Mouse (Mus musculus): ENCODE data around the gene Rilp. TPM values are rescaled to one million over a fixed set of nuclear protein-coding genes. Genes with fewer than 3 reads are reported as not detected.

Gene Rilp
- polyA plus RNA-seq, 2 experiments = 1.6 to 2.0 TPM

DNA sequence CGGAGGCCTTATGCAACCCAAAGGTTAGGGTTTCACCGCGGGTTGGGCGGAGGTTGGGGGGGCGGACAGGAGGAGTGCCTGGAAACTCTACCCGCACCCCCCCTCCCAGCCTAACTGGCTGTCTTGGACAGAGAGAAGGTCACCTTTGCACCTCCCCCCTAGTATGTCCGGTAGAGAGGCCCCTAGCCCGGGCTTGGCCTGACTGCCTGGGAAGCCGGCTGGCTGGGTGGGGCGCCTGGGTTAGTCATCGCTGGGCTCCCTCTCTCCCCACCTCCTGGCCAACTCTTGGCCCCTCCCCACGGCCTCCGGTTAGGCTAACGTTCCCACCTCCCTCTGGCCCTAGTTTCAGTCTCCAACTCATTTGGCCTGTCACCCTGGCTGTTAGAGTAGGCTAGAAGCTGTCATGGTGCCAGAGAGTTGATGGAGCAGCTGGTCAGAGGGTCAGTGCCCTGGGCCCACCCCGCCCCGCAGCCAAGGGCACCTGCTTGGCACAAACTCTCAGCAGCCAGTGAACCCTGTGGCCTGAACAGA is 47.6 kb upstream of the Rilp start:
- H3K36me3 ChIP-seq (replicated peaks; ENCODE audit: control insufficient read depth, insufficient read depth, low read depth) = peaks cover 27% of the 10 kb centered on the region
- peak in 1 of 3 experiments; percentile 69 for DNase-seq (ENCODE audit: low read depth in 3 of 3, low spot score in 3 of 3)
- peak; percentile 47 for ATAC-seq (ENCODE audit: insufficient read depth)
- peak overlapping the region; percentile 99 for H3K27ac ChIP-seq
- peak overlapping the region; percentile 80 for H3K9ac ChIP-seq (replicated peaks)
- no peaks in the 10 kb centered on the region for H3K27me3 ChIP-seq (ENCODE audit: control insufficient read depth, insufficient read depth, low read length)
- no peak for TF ChIP-seq EP300 (IDR thresholded peaks at IDR 0.05; ENCODE audit: low read depth)
- 0 out of 2 replicates have a peak, but pooled peaks have one; percentile 11 for TF ChIP-seq CTCF (IDR thresholded peaks at IDR 0.05; ENCODE audit: low read depth)
- peak overlapping the region; percentile 97 for H3K4me2 ChIP-seq (ENCODE audit: low read depth)
- H3K4me3 ChIP-seq (ENCODE audit: insufficient read depth in 1 of 2, low read depth in 2 of 2, low read length in 2 of 2) = peak overlapping the region; percentile 86 to 92
- no peaks in the 10 kb centered on the region for H3K9me3 ChIP-seq (ENCODE audit: control insufficient read depth, low read length)
- peaks cover 43 to 50% of the 10 kb centered on the region in 2 experiments for H3K4me1 ChIP-seq (replicated peaks; ENCODE audit: control insufficient read depth in 2 of 2, insufficient read depth in 2 of 2, low read length in 1 of 2)
- WGBS (ENCODE audit: insufficient replicate concordance) = 5% methylated on average over 16 of the region's 16 CpGs

GRCm38 (mm10) chr11:75462865-75463336 is 47.0 kb upstream of the Rilp start:
- peak overlapping the region; percentile 99 for H3K27ac ChIP-seq
- no peaks in the 10 kb centered on the region for H3K9me3 ChIP-seq (ENCODE audit: control insufficient read depth, low read length)
- ATAC-seq (ENCODE audit: insufficient read depth) (peak; percentile 58), DNase-seq (ENCODE audit: low read depth in 3 of 3, low spot score in 3 of 3) (peak; percentile 86 to 89 (median 87))
- peak overlapping the region; percentile 97 for H3K4me2 ChIP-seq (ENCODE audit: low read depth)
- WGBS (ENCODE audit: insufficient replicate concordance) = 5% methylated on average over 9 of the region's 9 CpGs
- no peaks in the 10 kb centered on the region for H3K27me3 ChIP-seq (ENCODE audit: control insufficient read depth, insufficient read depth, low read length)
- H3K4me1 ChIP-seq (replicated peaks; ENCODE audit: control insufficient read depth in 2 of 2, insufficient read depth in 2 of 2, low read length in 1 of 2) = peaks cover 44 to 51% of the 10 kb centered on the region in 2 experiments
- peak overlapping the region; percentile 86 to 92 for H3K4me3 ChIP-seq (ENCODE audit: insufficient read depth in 1 of 2, low read depth in 2 of 2, low read length in 2 of 2)
- H3K9ac ChIP-seq (replicated peaks) = peak overlapping the region; percentile 80
- peaks cover 27% of the 10 kb centered on the region for H3K36me3 ChIP-seq (replicated peaks; ENCODE audit: control insufficient read depth, insufficient read depth, low read depth)
- TF ChIP-seq EP300 (IDR thresholded peaks at IDR 0.05; ENCODE audit: low read depth) (peak; percentile 37; the same call in 1 of the 2 replicates), CTCF (IDR thresholded peaks at IDR 0.05; ENCODE audit: low read depth) (no peak)

- Histone ChIP-seq H3K4me2 (ENCODE audit: low read depth) (peak overlapping the region; percentile 97), H3K4me1 (replicated peaks; ENCODE audit: control insufficient read depth in 2 of 2, insufficient read depth in 2 of 2, low read length in 1 of 2) (peaks cover 43 to 50% of the 10 kb centered on the region in 2 experiments), H3K9me3 (ENCODE audit: control insufficient read depth, low read length) (no peaks in the 10 kb centered on the region), H3K27ac (peak overlapping the region; percentile 99), H3K9ac (replicated peaks) (peak overlapping the region; percentile 80), H3K4me3 (ENCODE audit: insufficient read depth in 1 of 2, low read depth in 2 of 2, low read length in 2 of 2) (peak overlapping the region; percentile 86 to 92), H3K27me3 (ENCODE audit: control insufficient read depth, insufficient read depth, low read length) (no peaks in the 10 kb centered on the region), H3K36me3 (replicated peaks; ENCODE audit: control insufficient read depth, insufficient read depth, low read depth) (peaks cover 27% of the 10 kb centered on the region)
- no peak for TF ChIP-seq CTCF (IDR thresholded peaks at IDR 0.05; ENCODE audit: low read depth)
- TF ChIP-seq EP300 (IDR thresholded peaks at IDR 0.05; ENCODE audit: low read depth) = no peak
- ATAC-seq (ENCODE audit: insufficient read depth) = no peak
- DNase-seq (ENCODE audit: low read depth in 3 of 3, low spot score in 3 of 3) = no peak
- 74% methylated on average over 4 of the region's 4 CpGs for WGBS (ENCODE audit: insufficient replicate concordance)
Measured at GRCm38 (mm10) chr11:75463624-75464023, 46.3 kb upstream of the Rilp start.

GRCm38 (mm10) chr11:75464417-75464816 is 45.5 kb upstream of the Rilp start:
- H3K9me3 ChIP-seq (ENCODE audit: control insufficient read depth, low read length) = no peaks in the 10 kb centered on the region
- H3K4me1 ChIP-seq (replicated peaks; ENCODE audit: control insufficient read depth in 2 of 2, insufficient read depth in 2 of 2, low read length in 1 of 2) = peaks cover 39 to 48% of the 10 kb centered on the region in 2 experiments
- peaks cover 27% of the 10 kb centered on the region for H3K36me3 ChIP-seq (replicated peaks; ENCODE audit: control insufficient read depth, insufficient read depth, low read depth)
- no peak overlapping the region for H3K27ac ChIP-seq
- H3K9ac ChIP-seq (replicated peaks) = no peak overlapping the region
- no peak for ATAC-seq (ENCODE audit: insufficient read depth)
- TF ChIP-seq EP300 (IDR thresholded peaks at IDR 0.05; ENCODE audit: low read depth) (no peak), CTCF (IDR thresholded peaks at IDR 0.05; ENCODE audit: low read depth) (no peak)
- no peak overlapping the region for H3K4me2 ChIP-seq (ENCODE audit: low read depth)
- H3K4me3 ChIP-seq (ENCODE audit: insufficient read depth in 1 of 2, low read depth in 2 of 2, low read length in 2 of 2) = no peak overlapping the region
- 87% methylated on average over 6 of the region's 6 CpGs for WGBS (ENCODE audit: insufficient replicate concordance)
- H3K27me3 ChIP-seq (ENCODE audit: control insufficient read depth, insufficient read depth, low read length) = no peaks in the 10 kb centered on the region
- no peak for DNase-seq (ENCODE audit: low read depth in 3 of 3, low spot score in 3 of 3)

- Histone ChIP-seq H3K4me1 (replicated peaks; ENCODE audit: control insufficient read depth in 2 of 2, insufficient read depth in 2 of 2, low read length in 1 of 2) (peaks cover 33 to 41% of the 10 kb centered on the region in 2 experiments), H3K9ac (replicated peaks) (no peak overlapping the region), H3K4me2 (ENCODE audit: low read depth) (no peak overlapping the region), H3K27ac (no peak overlapping the region), H3K4me3 (ENCODE audit: insufficient read depth in 1 of 2, low read depth in 2 of 2, low read length in 2 of 2) (no peak overlapping the region), H3K36me3 (replicated peaks; ENCODE audit: control insufficient read depth, insufficient read depth, low read depth) (peaks cover 27% of the 10 kb centered on the region), H3K9me3 (ENCODE audit: control insufficient read depth, low read length) (no peaks in the 10 kb centered on the region), H3K27me3 (ENCODE audit: control insufficient read depth, insufficient read depth, low read length) (no peaks in the 10 kb centered on the region)
- TF ChIP-seq EP300 (IDR thresholded peaks at IDR 0.05; ENCODE audit: low read depth) (no peak), CTCF (IDR thresholded peaks at IDR 0.05; ENCODE audit: low read depth) (no peak)
- WGBS (ENCODE audit: insufficient replicate concordance) = 85% methylated on average over 6 of the region's 6 CpGs
- DNase-seq (ENCODE audit: low read depth in 3 of 3, low spot score in 3 of 3) (no peak), ATAC-seq (ENCODE audit: insufficient read depth) (no peak)
Measured at GRCm38 (mm10) chr11:75465051-75465450, 44.8 kb upstream of the Rilp start.

Data from liver, embryonic 14.5 days (tissue).